Mouse (Mus musculus) retina, postnatal 1 day (tissue): Measurements from ENCODE around the gene Scn4a.
"Not testable (repeated sequence)": the region's sequence is repeated elsewhere in the genome, so short reads cannot be mapped to it uniquely, and the experiment has no call there.

Experiments used
- DNase-seq: peaks from one replicate; pipeline ENCODE4 v3.0.0-alpha.2; 2012

The Scn4a gene

GRCm38 (mm10) chr11:106353188-106353587, at the start of gene Scn4a:
TSS of gene Scn4a (minus strand) at chr11:106353288.
- DNase-seq: no peak

DNA sequence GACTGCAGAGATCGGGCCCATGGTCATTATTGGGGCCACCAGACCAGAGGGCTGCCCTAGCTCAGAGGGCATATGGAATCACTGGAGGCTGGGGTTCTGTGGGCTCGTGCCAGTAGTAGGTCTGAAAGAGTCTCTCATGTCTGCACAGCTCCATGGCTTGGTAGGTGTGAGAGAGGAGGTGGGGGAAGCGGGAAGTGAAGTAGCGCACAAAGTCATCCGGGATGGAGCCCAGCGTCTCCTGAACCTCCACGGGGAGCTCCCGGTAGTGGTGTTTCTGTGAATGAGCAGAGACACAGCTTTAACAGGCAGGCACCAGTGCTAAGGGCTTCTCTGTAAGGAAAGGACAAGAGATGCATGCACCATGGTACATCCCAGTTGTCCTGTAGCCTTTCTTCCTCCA, 45.4 kb upstream of the Scn4a start:
- no peak for DNase-seq

GRCm38 (mm10) chr11:106397656-106398055, 44.6 kb upstream of the Scn4a start:
- peak; percentile 51 for DNase-seq

GRCm38 (mm10) chr11:106394055-106394454, 41.0 kb upstream of the Scn4a start:
- DNase-seq: not testable (repeated sequence)

- no peak for DNase-seq
Measured at GRCm38 (mm10) chr11:106393331-106393616, 40.2 kb upstream of the Scn4a start.

DNA sequence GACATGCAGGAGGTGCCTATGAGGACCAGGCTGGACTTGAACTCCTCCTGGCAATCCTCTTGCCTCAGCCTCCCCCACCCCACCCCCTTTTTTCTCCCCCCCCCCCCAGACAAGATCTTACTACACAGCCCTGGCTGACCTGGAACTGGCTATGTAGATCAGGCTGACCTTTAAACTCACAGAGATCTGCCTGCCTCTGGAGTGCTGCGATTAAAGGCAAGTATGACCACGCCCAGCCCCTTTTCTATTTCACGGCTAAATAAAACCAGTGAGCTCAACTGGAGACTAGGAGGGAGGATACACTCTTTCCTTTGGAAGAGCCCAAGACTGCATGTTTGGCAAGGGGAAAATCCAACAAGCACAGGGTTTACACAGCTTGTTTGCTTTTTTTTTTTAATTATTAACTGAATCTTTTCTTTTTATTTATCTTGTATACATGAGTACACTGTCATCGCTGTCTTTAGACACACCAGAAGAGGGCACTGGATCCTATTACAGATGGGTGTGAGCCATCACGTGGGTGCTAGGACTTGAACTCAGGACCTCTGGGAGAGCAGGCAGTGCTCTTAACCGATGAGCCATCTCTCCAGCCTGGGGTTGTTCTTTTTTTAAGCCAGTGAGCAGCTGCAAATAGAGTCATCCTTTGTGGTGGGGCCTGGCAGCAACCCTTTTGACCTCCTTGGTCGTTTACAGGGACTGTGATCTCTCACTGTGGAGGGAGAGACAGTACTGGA, 39.7 kb upstream of the Scn4a start:
- DNase-seq: no peak

GRCm38 (mm10) chr11:106391546-106392188, 38.6 kb upstream of the Scn4a start:
- peak; percentile 85 for DNase-seq

GRCm38 (mm10) chr11:106390757-106391156, 37.7 kb upstream of the Scn4a start:
- DNase-seq: no peak

- DNase-seq: no peak
Measured at GRCm38 (mm10) chr11:106389611-106390010, 36.5 kb upstream of the Scn4a start.

GRCm38 (mm10) chr11:106387791-106388216, 34.7 kb upstream of the Scn4a start, which contains the start of gene Icam2:
TSS of gene Icam2 (minus strand) at chr11:106388075.
- no peak for DNase-seq

GRCm38 (mm10) chr11:106387020-106387419, 33.9 kb upstream of the Scn4a start:
- DNase-seq: no peak

- no peak for DNase-seq
Measured at GRCm38 (mm10) chr11:106386409-106386808, 33.3 kb upstream of the Scn4a start.

GRCm38 (mm10) chr11:106383051-106383790, 30.1 kb upstream of the Scn4a start:
- DNase-seq: no peak

- DNase-seq: no peak
Measured at GRCm38 (mm10) chr11:106382424-106382823, 29.3 kb upstream of the Scn4a start.

- no peak for DNase-seq
Measured at GRCm38 (mm10) chr11:106381883-106382282, 28.8 kb upstream of the Scn4a start.

DNA sequence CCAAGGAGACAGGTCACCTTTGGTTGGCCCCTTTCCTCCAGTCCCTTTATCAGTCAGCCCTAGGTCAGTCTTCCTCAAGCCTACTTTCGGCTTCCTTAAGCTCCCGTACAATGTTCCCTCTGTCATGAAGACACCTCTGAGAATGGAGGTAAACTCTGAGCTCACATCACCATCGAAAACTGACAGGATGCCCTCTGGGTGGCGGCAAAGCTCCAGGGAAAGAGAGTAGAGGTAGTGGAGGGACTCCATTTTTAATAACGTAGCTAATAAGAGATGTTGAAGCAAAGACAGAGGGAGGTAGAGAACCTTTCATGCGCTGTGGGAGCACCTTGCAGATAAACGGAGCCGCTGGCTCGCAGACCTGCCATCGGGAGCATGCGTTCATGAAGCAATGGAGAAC, 27.9 kb upstream of the Scn4a start:
- DNase-seq: no peak

DNA sequence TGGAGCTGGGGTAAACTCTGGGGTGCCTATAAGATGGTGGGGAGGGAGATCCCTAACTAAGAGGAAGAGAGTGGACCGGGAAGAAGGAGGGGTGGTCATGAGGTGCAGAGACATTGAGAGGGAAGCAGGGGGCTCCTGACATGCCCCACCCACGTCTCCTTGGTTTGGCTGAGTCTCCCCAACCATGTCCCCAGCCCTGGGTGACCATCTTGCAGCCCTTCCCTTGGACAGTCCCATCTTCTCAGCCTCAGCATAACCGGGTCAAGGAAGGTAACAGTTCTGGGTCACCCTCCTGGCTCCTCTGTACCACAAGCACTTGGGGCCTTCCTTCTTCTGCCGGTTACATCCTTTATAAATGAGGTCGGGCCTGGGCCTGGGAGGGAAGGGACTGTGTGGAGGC, 21.9 kb upstream of the Scn4a start:
- no peak for DNase-seq

GRCm38 (mm10) chr11:106374559-106374958, 21.5 kb upstream of the Scn4a start:
- DNase-seq: no peak

DNA sequence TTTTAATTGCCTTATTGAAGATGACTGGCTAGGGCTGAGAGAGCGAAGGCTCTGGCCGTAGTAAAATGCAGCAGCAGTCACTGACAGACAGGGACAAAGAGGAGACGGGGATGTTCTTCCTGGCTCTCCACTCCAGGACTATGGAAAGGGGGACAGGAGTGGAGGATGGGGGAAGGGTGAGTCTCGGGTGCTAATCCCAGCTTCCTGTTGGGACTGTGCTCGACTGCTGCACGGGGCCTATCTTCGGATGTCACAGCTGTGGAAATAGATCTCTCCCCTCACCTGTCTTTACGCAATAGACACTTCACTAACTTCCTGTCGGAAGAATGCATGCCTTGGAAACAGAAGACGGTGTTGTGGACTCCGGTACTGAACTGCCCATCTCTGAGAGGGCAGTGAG, 20.9 kb upstream of the Scn4a start:
- DNase-seq: no peak

DNA sequence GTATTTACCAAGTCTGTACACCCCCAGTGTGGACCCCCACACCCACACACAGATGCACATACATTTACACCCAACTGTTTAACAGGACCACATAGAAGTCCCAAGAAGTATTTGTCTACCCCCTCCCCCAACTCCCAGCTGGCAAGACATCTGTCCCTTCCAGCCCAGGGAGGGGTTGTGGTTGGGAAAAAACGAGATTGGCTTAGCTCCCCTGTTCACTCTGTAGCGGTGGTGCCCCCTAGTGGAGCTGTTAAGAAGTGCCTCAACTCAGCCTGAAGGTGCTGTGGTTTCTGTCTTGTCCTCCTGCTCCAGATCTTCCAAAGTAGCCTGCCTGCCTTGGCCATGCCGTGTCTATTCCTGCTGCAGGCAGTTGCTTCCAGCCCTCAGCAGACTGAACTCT, 13.2 kb upstream of the Scn4a start:
- DNase-seq: peak; percentile 89

GRCm38 (mm10) chr11:106365366-106365765, 12.3 kb upstream of the Scn4a start, which contains the start of gene Prr29:
TSS of gene Prr29 (plus strand) at chr11:106365472.
- DNase-seq: no peak

GRCm38 (mm10) chr11:106364712-106365111, 11.6 kb upstream of the Scn4a start:
- peak; percentile 65 for DNase-seq

DNA sequence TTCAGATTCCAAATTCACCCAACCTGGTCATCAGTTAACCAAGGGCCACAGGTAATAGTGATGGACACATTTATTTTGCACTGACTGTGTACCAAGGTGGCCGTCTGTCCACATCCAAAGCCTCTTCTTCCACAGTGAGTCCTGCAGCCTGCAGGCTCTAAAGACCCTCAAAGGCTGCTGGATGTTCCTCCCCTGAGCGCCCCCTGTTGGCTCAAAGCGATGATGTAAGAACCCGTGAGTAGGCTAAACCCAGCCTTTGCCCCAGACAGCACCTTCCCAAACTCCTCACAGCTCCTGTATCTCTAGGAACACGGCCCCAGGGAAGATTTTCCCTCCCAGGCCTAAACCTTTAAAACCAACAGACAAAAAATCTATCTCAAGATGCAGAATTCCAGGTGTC, 6.3 kb upstream of the Scn4a start:
- peak; percentile 57 for DNase-seq
